Mouse (Mus musculus) brain, embryonic 14.5 days (tissue): ENCODE measurements at regions not wholly inside any gene's neighbourhood (a gene's known extent, or its start where the extent isn't known, plus 50 kb on each side); places are given as distances from the start of the nearest gene placed in this dataset.

Experiments
- CTCF ChIP-seq: fragments of 200-500 bp; IDR thresholded peaks from 2 replicates; pipeline ENCODE4 v1.5.1; 2012; ENCODE audit warnings: inconsistent platforms, mild to moderate bottlenecking, moderate library complexity, borderline replicate concordance; ENCODE audit not compliant: insufficient read depth, insufficient read length; ENCODE audit errors: extremely low read depth
- POLR2A ChIP-seq: fragments of 200-500 bp; IDR thresholded peaks from 2 replicates; pipeline ENCODE4 v1.6.1; 2012; ENCODE audit warnings: mild to moderate bottlenecking, inconsistent platforms, borderline replicate concordance; ENCODE audit not compliant: poor library complexity, insufficient read depth, insufficient read length, severe bottlenecking; ENCODE audit errors: extremely low read depth

DNA sequence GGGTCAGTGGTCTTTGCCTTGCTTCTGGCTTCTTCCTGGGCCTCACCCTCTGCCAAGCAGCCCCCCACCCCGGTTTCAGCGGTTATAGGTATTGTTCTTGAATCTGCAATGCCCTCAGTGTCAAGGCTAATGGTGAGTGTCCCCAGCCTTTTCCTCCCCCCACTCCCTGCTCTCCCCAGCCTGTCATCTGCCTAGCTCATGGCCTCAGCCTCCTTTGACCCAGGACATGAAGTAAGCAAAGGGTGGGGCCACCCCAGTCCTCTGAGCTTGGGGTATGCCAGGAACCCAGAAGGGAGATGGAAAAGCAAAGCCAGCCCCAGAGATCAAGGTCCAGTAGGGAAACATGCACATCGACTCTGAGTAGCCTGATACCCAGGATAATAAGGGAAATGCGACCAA is 76.5 kb upstream of the Rxra start:
- TF ChIP-seq CTCF (no peak), POLR2A (no peak)
